ENCODE assay signal across 8 mouse cellular contexts in the genomic region with DNA sequence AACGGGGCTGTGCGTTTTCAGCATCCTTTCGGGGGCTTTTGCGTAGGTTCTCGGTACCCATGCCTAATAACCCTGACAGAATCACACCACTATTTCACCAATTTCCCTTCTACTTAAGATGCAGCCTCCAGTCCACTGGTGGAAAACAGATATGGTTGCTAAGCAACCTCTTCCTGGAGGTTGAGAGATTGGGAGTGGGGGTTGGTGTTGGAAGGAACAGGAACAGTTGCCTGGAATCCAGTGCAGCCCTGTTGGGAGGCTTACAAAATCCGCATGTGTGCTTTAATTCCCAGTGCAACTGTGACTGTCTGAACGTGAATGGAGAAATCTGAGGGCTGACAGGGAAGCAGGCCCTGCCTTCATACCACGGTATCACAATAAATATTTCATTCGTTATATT. TPM values are rescaled to one million over a fixed set of nuclear protein-coding genes. Genes with fewer than 3 reads are reported as not detected.
A peak's percentile ranks its signal among the peaks of the same experiment; 100 is the strongest.
DNase-seq lines count a peak whose midpoint lies in the region; ATAC-seq and TF ChIP-seq lines count a peak whose summit lies in the region.

No protein-coding gene starts in this region.

- no peak overlapping the region for H3K4me3 ChIP-seq in liver, postnatal 0 days (ENCODE audit: low read depth, low read length)
- no peak overlapping the region for H3K4me3 ChIP-seq in heart, embryonic 10.5 days

- H3K27ac ChIP-seq in liver, postnatal 0 days (ENCODE audit: low read depth), result peak overlapping the region; percentile 85
- H3K27ac ChIP-seq in heart, embryonic 10.5 days, result 0 out of 2 replicates have a peak overlapping the region, but pooled peaks have one; percentile 72

- WGBS in liver, postnatal 0 days (ENCODE audit: insufficient replicate concordance), result 58% methylated on average over 9 of the region's 9 CpGs
- 49% methylated on average over 9 of the region's 9 CpGs for WGBS in heart, embryonic 10.5 days

- peaks cover 6% of the 10 kb centered on the region for H3K4me1 ChIP-seq in liver, postnatal 0 days (ENCODE audit: insufficient read depth)
- H3K4me1 ChIP-seq in heart, embryonic 10.5 days, result peaks cover 27% of the 10 kb centered on the region

- peaks cover 4% of the 10 kb centered on the region; the same call in 1 of the 2 replicates for H3K36me3 ChIP-seq in liver, postnatal 0 days (replicated peaks; ENCODE audit: insufficient read depth, low read length)
- H3K36me3 ChIP-seq in heart, embryonic 10.5 days, result no peaks in the 10 kb centered on the region

- no peaks in the 10 kb centered on the region for H3K27me3 ChIP-seq in liver, postnatal 0 days (ENCODE audit: insufficient read depth, low read length)
- no peaks in the 10 kb centered on the region for H3K27me3 ChIP-seq in heart, embryonic 10.5 days (ENCODE audit: insufficient read depth, poor library complexity, severe bottlenecking)

- ATAC-seq in liver, postnatal 0 days, result no peak
- no peak for ATAC-seq in erythroblast, adult 5-6 weeks (replicated peaks; ENCODE audit: low FRiP score, poor library complexity, severe bottlenecking)

- no peak for TF ChIP-seq EP300 in liver, postnatal 0 days (IDR thresholded peaks at IDR 0.05; ENCODE audit: low read depth)

- no peak for TF ChIP-seq CTCF in liver, postnatal 0 days (IDR thresholded peaks at IDR 0.05; ENCODE audit: low read depth)

- no peak overlapping the region for H3K4me2 ChIP-seq in liver, postnatal 0 days (ENCODE audit: low read depth, low read length)

- no peak overlapping the region for H3K9ac ChIP-seq in liver, postnatal 0 days (replicated peaks)

- no peaks in the 10 kb centered on the region for H3K9me3 ChIP-seq in liver, postnatal 0 days (ENCODE audit: low read length)
- no peaks in the 10 kb centered on the region for H3K9me3 ChIP-seq in heart, embryonic 10.5 days

- DNase-seq in liver, postnatal 0 days, result no peak
- no peak for DNase-seq in liver
- DNase-seq in heart, embryonic 10.5 days (ENCODE audit: low spot score), result no peak
- peak; percentile 50 to 53 for DNase-seq in layer of hippocampus, postnatal 36 days
- peak; percentile 42 for DNase-seq in right cerebral cortex, postnatal 25 days
- DNase-seq in adrenal gland, postnatal 36 days, result no peak
- DNase-seq in thymus, postnatal 10 days (ENCODE audit: low spot score in 2 of 2), result no peak

RNA-seq across cellular contexts. Expression of gene Gldc, which starts 57.5 kb away (rescaled TPM):
- polyA plus RNA-seq in liver, postnatal 0 days (2015; fragmentation: Nextera tagmentation; extraction: Ambion mirVana), result 33.2 and 34.6 TPM in 2 replicates
- polyA plus RNA-seq in heart, embryonic 10.5 days (2016; fragmentation: Nextera tagmentation; extraction: Ambion mirVana), result 9.4 and 12.7 TPM in 2 replicates
- 10 to 100 TPM; 34.3 to 35.6 TPM for total RNA-seq in layer of hippocampus, postnatal 36 days (2021)
- not detected in 2 replicates for total RNA-seq in erythroblast, adult 5-6 weeks (2015; ENCODE audit: low replicate concordance)
- not detected in 2 replicates for total RNA-seq in erythroblast, adult 5-6 weeks (2017; ENCODE audit: low replicate concordance)
- under 1 TPM; 0.46 to 0.63 TPM for total RNA-seq in adrenal gland, postnatal 36 days (2021)

Comparison
In these comparisons a context has a peak if more than half of its experiments do, and no peak if none do; other contexts are left out.
1. DNase-seq: peak in layer of hippocampus, postnatal 36 days (2 of 2) and right cerebral cortex, postnatal 25 days (single experiment); none in liver, postnatal 0 days (single experiment), liver (single experiment), heart, embryonic 10.5 days (single experiment), adrenal gland, postnatal 36 days (0 of 2) and thymus, postnatal 10 days (0 of 2).
2. RNA of gene Gldc, which starts 57.5 kb away (total RNA-seq): 34.3 to 35.6 TPM in layer of hippocampus, postnatal 36 days; 0.46 to 0.63 TPM in adrenal gland, postnatal 36 days and not detected in erythroblast, adult 5-6 weeks; every median in the first group is over 10 times any median in the second.